Mouse (Mus musculus): ENCODE measurements around the gene Smarcc2.

- TF ChIP-seq CTCF (IDR thresholded peaks at IDR 0.05; ENCODE audit: low read depth, low read length) (no peak), GATA1 (IDR thresholded peaks at IDR 0.05; ENCODE audit: borderline replicate concordance, low read length) (no peak), GATA2 (IDR thresholded peaks at IDR 0.05; ENCODE audit: borderline replicate concordance, low read depth, low read length) (no peak)
Measured at GRCm38 (mm10) chr10:128445407-128445806, 13.6 kb upstream of the Smarcc2 start.
